Mouse (Mus musculus): ENCODE results near the gene Gm11437.

Gm11437 gene

GRCm38 (mm10) chr11:84167046-84167526 is at the start of gene Gm11437:
TSS of gene Gm11437 (minus strand) at chr11:84167476.
- no peak for DNase-seq (ENCODE audit: low spot score in 2 of 2)

GRCm38 (mm10) chr11:84210876-84211275 is 43.6 kb upstream of the Gm11437 start:
- DNase-seq (ENCODE audit: low spot score in 2 of 2): no peak

GRCm38 (mm10) chr11:84205776-84206175 is 38.5 kb upstream of the Gm11437 start:
- peak; percentile 17 to 28 for DNase-seq (ENCODE audit: low spot score in 2 of 2)

- no peak for DNase-seq (ENCODE audit: low spot score in 2 of 2)
Measured at GRCm38 (mm10) chr11:84197607-84198402, 30.5 kb upstream of the Gm11437 start.

- no peak for DNase-seq (ENCODE audit: low spot score in 2 of 2)
Measured at GRCm38 (mm10) chr11:84194751-84195150, 27.5 kb upstream of the Gm11437 start.

- DNase-seq (ENCODE audit: low spot score in 2 of 2): no peak
Measured at GRCm38 (mm10) chr11:84193249-84193648, 26.0 kb upstream of the Gm11437 start.

- DNase-seq (ENCODE audit: low spot score in 2 of 2): no peak
Measured at GRCm38 (mm10) chr11:84190581-84191233, 23.4 kb upstream of the Gm11437 start.

- DNase-seq (ENCODE audit: low spot score in 2 of 2): no peak
Measured at GRCm38 (mm10) chr11:84188530-84188929, 21.3 kb upstream of the Gm11437 start.

GRCm38 (mm10) chr11:84181286-84181685 is 14.0 kb upstream of the Gm11437 start:
- DNase-seq (ENCODE audit: low spot score in 2 of 2): no peak

GRCm38 (mm10) chr11:84179954-84180598 is 12.8 kb upstream of the Gm11437 start:
- DNase-seq (ENCODE audit: low spot score in 2 of 2): peak; percentile 50 to 55

- peak; percentile 78 to 79 for DNase-seq (ENCODE audit: low spot score in 2 of 2)
Measured at GRCm38 (mm10) chr11:84179226-84179953, 12.1 kb upstream of the Gm11437 start.

GRCm38 (mm10) chr11:84178571-84178970 is 11.3 kb upstream of the Gm11437 start:
- DNase-seq (ENCODE audit: low spot score in 2 of 2): no peak

GRCm38 (mm10) chr11:84172539-84173435 is 5.5 kb upstream of the Gm11437 start:
- DNase-seq (ENCODE audit: low spot score in 2 of 2): no peak

GRCm38 (mm10) chr11:84168701-84169288 is 1.5 kb upstream of the Gm11437 start:
- peak in 1 of 2 experiments; percentile 21 for DNase-seq (ENCODE audit: low spot score in 2 of 2)

GRCm38 (mm10) chr11:84164561-84164960 is 2.7 kb downstream of the Gm11437 start:
- DNase-seq (ENCODE audit: low spot score in 2 of 2): no peak

GRCm38 (mm10) chr11:84164123-84164522 is 3.2 kb downstream of the Gm11437 start:
- no peak for DNase-seq (ENCODE audit: low spot score in 2 of 2)

GRCm38 (mm10) chr11:84156535-84157262 is 10.6 kb downstream of the Gm11437 start:
- no peak for DNase-seq (ENCODE audit: low spot score in 2 of 2)

GRCm38 (mm10) chr11:84150884-84151283 is 16.4 kb downstream of the Gm11437 start:
- peak in 1 of 2 experiments; percentile 36 for DNase-seq (ENCODE audit: low spot score in 2 of 2)

GRCm38 (mm10) chr11:84146081-84146480 is 21.2 kb downstream of the Gm11437 start:
- DNase-seq (ENCODE audit: low spot score in 2 of 2): no peak

Data from thymus, postnatal 10 days (tissue).